Mouse (Mus musculus) hindbrain, postnatal 0 days (tissue): ENCODE results near the gene Prrt3. TPM values are rescaled to one million over a fixed set of nuclear protein-coding genes. Genes with fewer than 3 reads are reported as not detected.

Experiments used
- ATAC-seq: fragments of 200-750 bp; cut with Nextera tagmentation; 2 replicates; pipeline ENCODE4 v1.8.0; 2017; ENCODE audit warnings: mild to moderate bottlenecking, moderate TSS enrichment, moderate library complexity
- DNase-seq: peaks from one replicate; pipeline ENCODE4 v3.0.0-alpha.2; 2015; ENCODE audit warnings: low spot score
- H3K27ac ChIP-seq: fragments of 300-500 bp; sonication (generic); 2 replicates; pipeline ENCODE4 v1.5.1; 2014; ENCODE audit warnings: mild to moderate bottlenecking
- H3K27me3 ChIP-seq: fragments of 300-500 bp; sonication (generic); 2 replicates; pipeline ENCODE4 v1.6.1; 2014; ENCODE audit warnings: low read length, mixed read lengths; ENCODE audit not compliant: insufficient read depth
- H3K36me3 ChIP-seq: fragments of 300-500 bp; sonication (generic); 2 replicates; pipeline ENCODE4 v1.6.1; 2014; ENCODE audit warnings: low read length, mixed read lengths; ENCODE audit not compliant: insufficient read depth
- H3K4me1 ChIP-seq: fragments of 300-500 bp; sonication (generic); 2 replicates; pipeline ENCODE4 v1.6.1; 2014; ENCODE audit warnings: antibody characterized with exemption, low read length, mixed read lengths; ENCODE audit not compliant: insufficient read depth
- H3K4me2 ChIP-seq: fragments of 300-500 bp; sonication (generic); 2 replicates; pipeline ENCODE4 v1.6.1; 2014; ENCODE audit warnings: low read depth, mild to moderate bottlenecking, low read length, moderate library complexity, mixed read lengths
- H3K4me3 ChIP-seq: fragments of 300-500 bp; sonication (generic); 2 replicates; pipeline ENCODE4 v1.5.1; 2014; ENCODE audit warnings: low read length
- H3K9ac ChIP-seq: fragments of 300-500 bp; sonication (generic); replicated peaks from 2 replicates; pipeline ENCODE4 v1.6.1; 2014; ENCODE audit warnings: mild to moderate bottlenecking, low read length, moderate library complexity, mixed read lengths
- H3K9me3 ChIP-seq: fragments of 300-500 bp; sonication (generic); 2 replicates; pipeline ENCODE4 v1.6.1; 2016; ENCODE audit warnings: low read length, mixed read lengths
- CTCF ChIP-seq: IDR thresholded peaks from 2 replicates; pipeline ENCODE4 v1.5.1; 2016; ENCODE audit warnings: antibody characterized with exemption, control low read depth, low read depth
- WGBS: fragments of 180-500 bp; shearing (Covaris S2); extraction: QIAGEN DNeasy Blood & Tissue Kit; methylation state at CpG from one replicate; pipeline ENCODE4 v1.1.7; 2014; 5-methylcytosine and 5-hydroxymethylcytosine counted together
- polyA plus RNA-seq: library from polyadenylated mRNA; unstranded; fragments of >200 nt; fragmentation: Nextera tagmentation; extraction: Ambion mirVana; gene quantifications from 2 replicates; pipeline ENCODE4 v1.2.1, GENCODE M21; 2015
- total RNA-seq: library from RNA; depleted of rRNA; stranded (reverse); fragments of >200 nt; gene quantifications from 2 replicates; pipeline ENCODE4 v1.2.3, GENCODE M21; 2014

Gene Prrt3
- total and polyA plus RNA-seq, 2 experiments from 2014 or later = 15.8 to 40.4 TPM

GRCm38 (mm10) chr6:113523420-113523819 is 21.7 kb upstream of the Prrt3 start:
- H3K4me2 ChIP-seq = no peak overlapping the region
- DNase-seq (no peak), ATAC-seq (no peak)
- no peaks in the 10 kb centered on the region for H3K9me3 ChIP-seq
- no peak overlapping the region for H3K27ac ChIP-seq
- TF ChIP-seq CTCF = no peak
- WGBS = 88% methylated on average over 8 of the region's 8 CpGs
- no peaks in the 10 kb centered on the region for H3K4me1 ChIP-seq
- H3K36me3 ChIP-seq = peaks cover 45% of the 10 kb centered on the region
- H3K4me3 ChIP-seq = no peak overlapping the region
- H3K27me3 ChIP-seq = no peaks in the 10 kb centered on the region
- no peak overlapping the region for H3K9ac ChIP-seq

- TF ChIP-seq CTCF = no peak
- no peak for DNase-seq
- 88% methylated on average over 1 of the region's 1 CpGs for WGBS
- no peak overlapping the region for H3K9ac ChIP-seq
- H3K4me2 ChIP-seq = no peak overlapping the region
- no peak for ATAC-seq
- peaks cover 56% of the 10 kb centered on the region for H3K36me3 ChIP-seq
- H3K4me3 ChIP-seq = no peak overlapping the region
- H3K9me3 ChIP-seq = no peaks in the 10 kb centered on the region
- H3K4me1 ChIP-seq = no peaks in the 10 kb centered on the region
- no peaks in the 10 kb centered on the region for H3K27me3 ChIP-seq
- no peak overlapping the region for H3K27ac ChIP-seq
Measured at GRCm38 (mm10) chr6:113522310-113522709, 20.6 kb upstream of the Prrt3 start.

GRCm38 (mm10) chr6:113517434-113518080 is 15.8 kb upstream of the Prrt3 start:
- no peaks in the 10 kb centered on the region for H3K9me3 ChIP-seq
- no peak overlapping the region for H3K4me2 ChIP-seq
- no peak overlapping the region for H3K4me3 ChIP-seq
- no peaks in the 10 kb centered on the region for H3K27me3 ChIP-seq
- no peaks in the 10 kb centered on the region for H3K4me1 ChIP-seq
- DNase-seq (no peak), ATAC-seq (no peak)
- H3K27ac ChIP-seq = no peak overlapping the region
- H3K9ac ChIP-seq = no peak overlapping the region
- H3K36me3 ChIP-seq = peaks cover 81% of the 10 kb centered on the region
- 90% methylated on average over 8 of the region's 8 CpGs for WGBS
- TF ChIP-seq CTCF = no peak

GRCm38 (mm10) chr6:113514600-113514999 is 12.9 kb upstream of the Prrt3 start:
- WGBS = 94% methylated on average over 3 of the region's 3 CpGs
- Histone ChIP-seq H3K4me2 (no peak overlapping the region), H3K9ac (no peak overlapping the region), H3K4me3 (no peak overlapping the region), H3K27ac (no peak overlapping the region), H3K36me3 (peaks cover 59% of the 10 kb centered on the region), H3K9me3 (no peaks in the 10 kb centered on the region), H3K4me1 (no peaks in the 10 kb centered on the region), H3K27me3 (no peaks in the 10 kb centered on the region)
- DNase-seq = no peak
- TF ChIP-seq CTCF = no peak
- ATAC-seq = no peak

GRCm38 (mm10) chr6:113513944-113514343 is 12.2 kb upstream of the Prrt3 start:
- H3K36me3 ChIP-seq = peaks cover 52% of the 10 kb centered on the region
- no peak for ATAC-seq

GRCm38 (mm10) chr6:113508947-113509280 is 7.2 kb upstream of the Prrt3 start:
- peak; percentile 51 for DNase-seq
- Histone ChIP-seq H3K9ac (no peak overlapping the region), H3K9me3 (no peaks in the 10 kb centered on the region), H3K27me3 (no peaks in the 10 kb centered on the region), H3K4me2 (no peak overlapping the region), H3K36me3 (0 out of 2 replicates have a peak, but pooled peaks cover 4% of the 10 kb centered on the region), H3K4me1 (no peaks in the 10 kb centered on the region), H3K27ac (peak overlapping the region; percentile 59), H3K4me3 (no peak overlapping the region)
- 38% methylated on average over 5 of the region's 5 CpGs for WGBS
- no peak for TF ChIP-seq CTCF
- peak; percentile 79 for ATAC-seq

More at GRCm38 (mm10) chr6:113513944-113514343, 12.2 kb upstream of the Prrt3 start:
- Histone ChIP-seq H3K4me3 (no peak overlapping the region), H3K27me3 (no peaks in the 10 kb centered on the region), H3K27ac (no peak overlapping the region), H3K4me2 (no peak overlapping the region), H3K9me3 (no peaks in the 10 kb centered on the region), H3K4me1 (no peaks in the 10 kb centered on the region), H3K9ac (no peak overlapping the region)
- TF ChIP-seq CTCF = no peak
- DNase-seq = no peak
- 81% methylated on average over 6 of the region's 6 CpGs for WGBS

GRCm38 (mm10) chr6:113508272-113508946 is 6.7 kb upstream of the Prrt3 start:
- no peaks in the 10 kb centered on the region for H3K36me3 ChIP-seq
- H3K4me3 ChIP-seq = no peak overlapping the region
- no peak overlapping the region for H3K4me2 ChIP-seq
- H3K27ac ChIP-seq = peak overlapping the region; percentile 59
- ATAC-seq = peak; percentile 48
- TF ChIP-seq CTCF = no peak
- peak; percentile 32 for DNase-seq
- H3K27me3 ChIP-seq = no peaks in the 10 kb centered on the region
- H3K9me3 ChIP-seq = no peaks in the 10 kb centered on the region
- no peaks in the 10 kb centered on the region for H3K4me1 ChIP-seq
- no peak overlapping the region for H3K9ac ChIP-seq
- 36% methylated on average over 7 of the region's 7 CpGs for WGBS
